Mouse (Mus musculus): Measurements from ENCODE around the gene Gm4744.
"Not testable (repeated sequence)": the region's sequence is repeated elsewhere in the genome, so short reads cannot be mapped to it uniquely, and the experiment has no call there.

Gm4744 gene

DNA sequence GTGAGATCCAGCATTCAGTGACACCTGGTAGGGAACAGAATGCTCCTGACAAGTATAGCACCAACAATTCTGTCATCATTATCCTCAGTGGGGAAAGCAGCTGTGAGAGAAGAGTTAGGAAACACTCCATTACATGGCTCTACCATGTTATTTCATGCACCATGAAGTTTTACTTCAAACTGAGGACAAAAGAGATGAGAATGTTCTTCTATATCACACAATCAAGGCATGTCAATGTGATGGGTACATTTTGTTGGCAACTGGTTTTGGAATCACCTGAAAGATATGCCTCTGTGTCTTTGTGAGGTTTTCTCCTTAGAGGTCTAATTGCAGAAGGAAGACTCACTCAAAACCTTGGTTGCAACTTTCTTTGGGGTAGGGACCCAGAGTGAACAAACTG, at the start of gene Gm4744:
TSS of gene Gm4744 (minus strand) at position 101 of the 400 bp plus-strand sequence.
- DNase-seq, result no peak

DNA sequence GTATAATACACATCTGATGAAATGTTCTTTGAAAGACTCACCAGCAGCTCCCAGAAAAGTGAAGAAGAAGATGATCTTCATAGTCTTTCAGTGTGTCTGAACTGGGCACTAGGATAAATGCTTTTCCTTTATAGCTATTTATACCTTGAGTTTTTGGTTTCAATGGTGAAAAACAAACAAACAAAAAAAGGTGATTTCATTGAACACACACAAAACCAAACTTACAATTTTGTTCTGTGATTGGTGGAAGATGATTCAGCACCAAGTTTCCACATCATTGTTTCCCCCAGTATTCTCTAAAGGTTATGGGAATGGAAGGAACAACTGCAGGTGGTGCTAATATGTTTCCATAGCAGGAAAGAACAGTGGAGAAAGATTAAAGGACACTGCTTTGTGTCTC, 47.7 kb upstream of the Gm4744 start, which contains the start of gene Gm2663:
TSS of gene Gm2663 (minus strand) at position 101 of the 400 bp plus-strand sequence.
- DNase-seq, result not testable (repeated sequence)

DNA sequence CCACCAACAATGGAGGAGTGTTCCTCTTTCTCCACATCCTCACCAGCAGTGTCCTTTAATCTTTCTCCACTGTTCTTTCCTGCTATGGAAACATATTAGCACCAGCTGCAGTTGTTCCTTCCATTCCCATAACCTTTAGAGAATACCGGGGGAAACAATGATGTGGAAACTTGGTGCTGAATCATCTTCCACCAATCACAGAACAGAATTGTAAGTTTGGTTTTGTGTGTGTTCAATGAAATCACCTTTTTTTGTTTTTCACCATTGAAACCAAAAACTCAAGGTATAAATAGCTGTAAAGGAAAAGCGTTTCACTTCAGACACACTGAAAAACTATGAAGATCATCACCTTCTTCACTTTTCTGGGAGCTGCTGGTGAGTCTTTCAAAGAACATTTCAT, 12.8 kb upstream of the Gm4744 start, which contains the start of gene 1810009J06Rik:
TSS of gene 1810009J06Rik (plus strand) at position 301 of the 400 bp plus-strand sequence.
- not testable (repeated sequence) for DNase-seq

DNA sequence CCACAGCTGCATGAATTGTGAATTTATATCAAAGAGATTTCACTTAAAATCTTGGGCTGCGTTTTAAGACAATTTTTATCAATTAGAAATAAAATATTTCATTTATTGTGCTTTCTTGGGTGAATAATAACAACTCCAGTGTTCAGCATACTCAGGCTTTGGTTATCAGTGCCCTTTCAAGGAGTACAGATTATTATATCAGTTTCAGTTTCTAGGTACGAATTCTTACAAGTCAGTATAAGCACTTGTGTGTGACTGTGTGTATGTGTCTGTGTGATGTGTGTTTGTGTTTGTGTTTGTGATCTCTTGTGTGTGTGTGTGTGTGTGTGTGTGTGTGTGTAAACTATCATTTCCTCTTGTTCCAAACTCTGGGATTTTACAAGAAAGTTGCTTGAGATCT, 2.0 kb upstream of the Gm4744 start:
- DNase-seq, result no peak

DNA sequence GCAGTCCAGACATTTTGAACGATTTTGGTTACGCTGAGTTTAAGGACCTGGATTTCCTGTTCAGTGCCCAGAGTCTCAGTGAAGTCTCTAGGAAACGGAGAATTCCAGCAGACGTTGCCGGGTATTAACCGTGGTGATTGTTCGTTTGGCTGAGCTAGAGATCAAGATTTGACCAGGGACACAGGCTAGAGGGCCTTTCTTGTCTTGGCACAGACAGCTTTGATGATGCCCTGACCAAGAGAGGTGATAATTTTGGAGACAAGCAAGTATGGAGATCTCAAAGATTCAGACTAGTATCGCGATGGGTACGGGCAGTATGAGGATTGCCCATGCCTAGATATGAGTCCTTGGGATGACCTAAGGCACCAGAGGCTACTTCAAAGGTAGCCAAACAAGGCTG, 11.2 kb downstream of the Gm4744 start, which contains the start of gene 1700074P13Rik:
TSS of gene 1700074P13Rik (minus strand) at position 101 of the 400 bp plus-strand sequence.
- DNase-seq, result no peak

DNA sequence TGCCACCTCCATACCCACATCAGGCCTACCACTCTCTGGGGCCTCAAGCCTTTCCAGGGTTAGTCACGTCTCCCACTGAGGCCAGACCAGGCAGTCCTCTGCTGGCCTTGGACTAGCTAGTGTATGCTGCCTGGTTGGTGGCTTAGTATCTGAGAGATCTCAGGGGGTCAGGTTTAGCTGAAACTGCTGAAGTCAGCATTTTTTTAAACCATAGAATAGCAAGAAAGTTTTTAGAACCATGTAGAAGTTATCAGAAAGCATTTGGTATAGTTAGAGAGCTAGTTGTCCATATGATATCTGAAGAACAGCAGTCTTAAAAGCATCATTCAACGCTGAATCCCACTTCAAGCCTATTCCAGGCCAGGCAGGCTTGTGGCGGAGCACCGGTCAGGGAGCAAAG, 31.7 kb downstream of the Gm4744 start:
- no peak for DNase-seq

DNA sequence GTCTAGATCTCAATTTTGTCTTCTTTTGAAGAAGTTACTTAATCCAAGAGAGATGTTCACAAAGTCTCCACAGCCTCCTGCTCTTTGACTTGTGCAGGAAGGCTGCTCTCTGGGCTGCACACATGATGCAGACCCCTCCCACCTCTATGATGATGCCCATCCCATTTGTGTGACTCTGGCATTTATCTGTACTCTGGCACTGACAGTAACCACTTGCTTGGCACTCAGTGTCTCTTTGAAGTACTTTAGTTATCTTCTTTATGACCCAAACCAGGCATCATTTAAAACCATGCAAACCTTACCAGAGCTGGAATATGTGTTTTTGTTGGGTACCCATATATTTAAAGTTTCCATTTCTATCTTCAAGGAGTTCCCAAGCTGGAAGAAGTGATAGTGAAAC, 51.4 kb downstream of the Gm4744 start, which contains the start of gene Prss58:
TSS of gene Prss58 (minus strand) at position 101 of the 400 bp plus-strand sequence.
- DNase-seq, result no peak
